Mouse (Mus musculus): Measurements from ENCODE around the gene Cnnm1. TPM values are rescaled to one million over a fixed set of nuclear protein-coding genes. Genes with fewer than 3 reads are reported as not detected.
A peak's percentile ranks its signal among the peaks of the same experiment; 100 is the strongest.
"Not testable (repeated sequence)": the region's sequence is repeated elsewhere in the genome, so short reads cannot be mapped to it uniquely, and the experiment has no call there.

Gene Cnnm1
- polyA plus RNA-seq, 1 experiment from 2014 or later, result 0.56 TPM

DNA sequence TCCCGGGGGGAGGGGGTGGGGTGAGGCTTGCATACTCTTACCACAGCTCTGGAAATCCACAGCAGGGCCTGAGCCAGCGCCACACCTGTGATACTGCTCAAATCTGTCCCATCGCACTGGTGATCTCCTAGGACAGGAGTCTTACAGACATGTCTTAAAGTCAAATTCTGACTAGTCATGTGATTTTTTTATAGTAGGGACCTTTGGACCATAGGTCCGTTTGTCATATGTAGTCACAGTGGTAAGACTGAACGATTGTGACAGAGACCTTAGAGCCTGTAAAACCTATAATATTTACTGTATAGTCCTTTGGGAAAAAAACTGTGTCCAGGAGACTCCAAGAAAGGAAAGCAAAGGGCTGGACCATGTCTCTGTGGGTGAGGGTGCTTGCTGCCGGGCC, 53.6 kb downstream of the Cnnm1 start:
- no peaks in the 10 kb centered on the region for H3K9me3 ChIP-seq (ENCODE audit: control insufficient read depth, low read length)
- no peaks in the 10 kb centered on the region for H3K27me3 ChIP-seq (ENCODE audit: control insufficient read depth, insufficient read depth, low read length)
- ATAC-seq (ENCODE audit: low FRiP score, low TSS enrichment), result no peak
- WGBS, result 80% methylated on average over 6 of the region's 6 CpGs
- no peak overlapping the region for H3K27ac ChIP-seq (replicated peaks)
- TF ChIP-seq CTCF (IDR thresholded peaks at IDR 0.05; ENCODE audit: low read depth) (no peak), EP300 (optimal IDR thresholded peaks at IDR 0.05) (no peak)
- H3K4me3 ChIP-seq (ENCODE audit: low read depth, low read length), result no peak overlapping the region
- H3K36me3 ChIP-seq (ENCODE audit: control insufficient read depth, insufficient read depth, low read length), result no peaks in the 10 kb centered on the region
- H3K4me1 ChIP-seq (replicated peaks; ENCODE audit: control insufficient read depth, insufficient read depth), result no peaks in the 10 kb centered on the region
- no peak for DNase-seq (ENCODE audit: low spot score)
- H3K4me2 ChIP-seq (replicated peaks; ENCODE audit: low read depth), result no peak overlapping the region
- H3K9ac ChIP-seq (ENCODE audit: low read length), result no peak overlapping the region

GRCm38 (mm10) chr19:43494914-43495313, 54.7 kb downstream of the Cnnm1 start:
- DNase-seq (ENCODE audit: low spot score), result no peak
- Histone ChIP-seq H3K4me3 (ENCODE audit: low read depth, low read length) (peak overlapping the region; percentile 8; the same call in 1 of the 2 replicates), H3K27ac (replicated peaks) (no peak overlapping the region), H3K4me2 (replicated peaks; ENCODE audit: low read depth) (peak overlapping the region; percentile 34), H3K36me3 (ENCODE audit: control insufficient read depth, insufficient read depth, low read length) (peaks cover 2% of the 10 kb centered on the region; the same call in 1 of the 2 replicates), H3K9me3 (ENCODE audit: control insufficient read depth, low read length) (no peaks in the 10 kb centered on the region), H3K27me3 (ENCODE audit: control insufficient read depth, insufficient read depth, low read length) (no peaks in the 10 kb centered on the region), H3K4me1 (replicated peaks; ENCODE audit: control insufficient read depth, insufficient read depth) (no peaks in the 10 kb centered on the region), H3K9ac (ENCODE audit: low read length) (no peak overlapping the region)
- TF ChIP-seq EP300 (optimal IDR thresholded peaks at IDR 0.05), result no peak
- TF ChIP-seq CTCF (IDR thresholded peaks at IDR 0.05; ENCODE audit: low read depth), result no peak
- no peak; the same call in 1 of the 2 replicates for ATAC-seq (ENCODE audit: low FRiP score, low TSS enrichment)
- 15% methylated on average over 14 of the region's 14 CpGs for WGBS

GRCm38 (mm10) chr19:43495846-43496245, 55.6 kb downstream of the Cnnm1 start:
- no peak overlapping the region for H3K4me2 ChIP-seq (replicated peaks; ENCODE audit: low read depth)
- H3K27ac ChIP-seq (replicated peaks), result no peak overlapping the region
- H3K27me3 ChIP-seq (ENCODE audit: control insufficient read depth, insufficient read depth, low read length), result no peaks in the 10 kb centered on the region
- H3K9me3 ChIP-seq (ENCODE audit: control insufficient read depth, low read length), result no peaks in the 10 kb centered on the region
- 24% methylated on average over 5 of the region's 5 CpGs for WGBS
- no peak for TF ChIP-seq EP300 (optimal IDR thresholded peaks at IDR 0.05)
- peak; percentile 91 for TF ChIP-seq CTCF (IDR thresholded peaks at IDR 0.05; ENCODE audit: low read depth)
- DNase-seq (ENCODE audit: low spot score), result peak; percentile 61
- no peaks in the 10 kb centered on the region for H3K4me1 ChIP-seq (replicated peaks; ENCODE audit: control insufficient read depth, insufficient read depth)
- H3K4me3 ChIP-seq (ENCODE audit: low read depth, low read length), result no peak overlapping the region
- no peak for ATAC-seq (ENCODE audit: low FRiP score, low TSS enrichment)
- no peak overlapping the region for H3K9ac ChIP-seq (ENCODE audit: low read length)
- peaks cover 5% of the 10 kb centered on the region; the same call in 1 of the 2 replicates for H3K36me3 ChIP-seq (ENCODE audit: control insufficient read depth, insufficient read depth, low read length)

DNA sequence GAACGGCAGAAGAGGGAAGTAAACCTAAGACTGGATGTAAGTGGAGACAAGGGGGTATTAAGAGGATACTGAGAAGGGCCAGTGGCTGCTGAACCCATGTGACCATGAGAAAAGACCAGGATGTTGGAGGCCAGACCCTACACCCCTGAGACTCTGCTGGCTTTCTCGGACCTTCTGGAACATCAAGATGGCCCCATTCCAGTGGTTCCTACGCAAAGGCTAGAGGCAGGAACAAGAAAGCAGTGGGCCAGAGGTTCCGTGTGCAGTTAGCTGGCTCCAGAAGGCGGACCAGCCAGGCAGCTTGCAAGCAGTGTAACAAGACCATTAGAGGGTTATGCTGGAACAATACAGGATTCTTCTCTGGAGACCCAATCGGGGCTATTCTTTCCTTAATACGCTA, 57.2 kb downstream of the Cnnm1 start:
- no peak overlapping the region for H3K4me2 ChIP-seq (replicated peaks; ENCODE audit: low read depth)
- no peaks in the 10 kb centered on the region for H3K27me3 ChIP-seq (ENCODE audit: control insufficient read depth, insufficient read depth, low read length)
- no peak overlapping the region for H3K4me3 ChIP-seq (ENCODE audit: low read depth, low read length)
- peaks cover 5% of the 10 kb centered on the region; the same call in 1 of the 2 replicates for H3K36me3 ChIP-seq (ENCODE audit: control insufficient read depth, insufficient read depth, low read length)
- no peaks in the 10 kb centered on the region for H3K9me3 ChIP-seq (ENCODE audit: control insufficient read depth, low read length)
- H3K9ac ChIP-seq (ENCODE audit: low read length), result no peak overlapping the region
- no peak for ATAC-seq (ENCODE audit: low FRiP score, low TSS enrichment)
- H3K4me1 ChIP-seq (replicated peaks; ENCODE audit: control insufficient read depth, insufficient read depth), result no peaks in the 10 kb centered on the region
- DNase-seq (ENCODE audit: low spot score), result no peak
- H3K27ac ChIP-seq (replicated peaks), result no peak overlapping the region
- TF ChIP-seq CTCF (IDR thresholded peaks at IDR 0.05; ENCODE audit: low read depth) (no peak), EP300 (optimal IDR thresholded peaks at IDR 0.05) (no peak)
- 86% methylated on average over 7 of the region's 7 CpGs for WGBS

- H3K4me2 ChIP-seq (replicated peaks; ENCODE audit: low read depth), result no peak overlapping the region
- no peak for DNase-seq (ENCODE audit: low spot score)
- H3K4me1 ChIP-seq (replicated peaks; ENCODE audit: control insufficient read depth, insufficient read depth), result no peaks in the 10 kb centered on the region
- H3K9me3 ChIP-seq (ENCODE audit: control insufficient read depth, low read length), result no peaks in the 10 kb centered on the region
- no peak overlapping the region for H3K4me3 ChIP-seq (ENCODE audit: low read depth, low read length)
- H3K27ac ChIP-seq (replicated peaks), result no peak overlapping the region
- peaks cover 5% of the 10 kb centered on the region for H3K36me3 ChIP-seq (ENCODE audit: control insufficient read depth, insufficient read depth, low read length)
- no peak for TF ChIP-seq CTCF (IDR thresholded peaks at IDR 0.05; ENCODE audit: low read depth)
- TF ChIP-seq EP300 (optimal IDR thresholded peaks at IDR 0.05), result no peak
- H3K9ac ChIP-seq (ENCODE audit: low read length), result no peak overlapping the region
- 74% methylated on average over 7 of the region's 7 CpGs for WGBS
- no peaks in the 10 kb centered on the region for H3K27me3 ChIP-seq (ENCODE audit: control insufficient read depth, insufficient read depth, low read length)
- peak; percentile 32; the same call in 1 of the 2 replicates for ATAC-seq (ENCODE audit: low FRiP score, low TSS enrichment)
Observed at GRCm38 (mm10) chr19:43498874-43499273, 58.6 kb downstream of the Cnnm1 start.

- Histone ChIP-seq H3K4me3 (ENCODE audit: low read depth, low read length) (no peak overlapping the region), H3K27me3 (ENCODE audit: control insufficient read depth, insufficient read depth, low read length) (no peaks in the 10 kb centered on the region), H3K36me3 (ENCODE audit: control insufficient read depth, insufficient read depth, low read length) (peaks cover 12% of the 10 kb centered on the region), H3K9me3 (ENCODE audit: control insufficient read depth, low read length) (no peaks in the 10 kb centered on the region), H3K4me1 (replicated peaks; ENCODE audit: control insufficient read depth, insufficient read depth) (no peaks in the 10 kb centered on the region), H3K27ac (replicated peaks) (no peak overlapping the region), H3K4me2 (replicated peaks; ENCODE audit: low read depth) (no peak overlapping the region), H3K9ac (ENCODE audit: low read length) (no peak overlapping the region)
- DNase-seq (ENCODE audit: low spot score) (no peak), ATAC-seq (ENCODE audit: low FRiP score, low TSS enrichment) (no peak)
- WGBS, result 76% methylated on average over 11 of the region's 11 CpGs
- no peak for TF ChIP-seq EP300 (optimal IDR thresholded peaks at IDR 0.05)
- no peak for TF ChIP-seq CTCF (IDR thresholded peaks at IDR 0.05; ENCODE audit: low read depth)
Observed at GRCm38 (mm10) chr19:43502630-43503029, 62.4 kb downstream of the Cnnm1 start.

GRCm38 (mm10) chr19:43503593-43503992, 63.4 kb downstream of the Cnnm1 start:
- H3K4me1 ChIP-seq (replicated peaks; ENCODE audit: control insufficient read depth, insufficient read depth); H3K4me2 ChIP-seq (replicated peaks; ENCODE audit: low read depth); H3K9ac ChIP-seq (ENCODE audit: low read length); H3K27me3 ChIP-seq (ENCODE audit: control insufficient read depth, insufficient read depth, low read length); ATAC-seq (ENCODE audit: low FRiP score, low TSS enrichment); H3K4me3 ChIP-seq (ENCODE audit: low read depth, low read length); H3K27ac ChIP-seq (replicated peaks); H3K9me3 ChIP-seq (ENCODE audit: control insufficient read depth, low read length); DNase-seq (ENCODE audit: low spot score): not testable (repeated sequence)
- 95% methylated on average over 8 of the region's 9 CpGs for WGBS
- peaks cover 13% of the 10 kb centered on the region for H3K36me3 ChIP-seq (ENCODE audit: control insufficient read depth, insufficient read depth, low read length)
